Mouse (Mus musculus): Measurements from ENCODE around the gene Il1rl2. TPM values are rescaled to one million over a fixed set of nuclear protein-coding genes. Genes with fewer than 3 reads are reported as not detected.

Gene Il1rl2
- 0.07 and 0.08 TPM in 2 replicates for total RNA-seq (2012; rRNA removed)
- polyA plus RNA-seq (2012; ENCODE audit: insufficient read depth in 1 of 2, insufficient read length in 2 of 2, low read depth in 1 of 2, low replicate concordance in 2 of 2, missing spikeins in 1 of 2), result under 1 TPM in 1 of 2 experiments, not detected in 1; 0.04 TPM

GRCm38 (mm10) chr1:40324457-40324856 is at the start of gene Il1rl2:
Gene Il1rl2, plus strand, starts transcription at chr1:40324610.
- TF ChIP-seq GATA1 (IDR thresholded peaks at IDR 0.05; ENCODE audit: low read depth, low read length) (no peak), JUND (IDR thresholded peaks at IDR 0.05; ENCODE audit: low read depth, low read length) (no peak), CHD2 (IDR thresholded peaks at IDR 0.05; ENCODE audit: low read length) (no peak), SIN3A (IDR thresholded peaks at IDR 0.05; ENCODE audit: low read length) (no peak), TCF12 (IDR thresholded peaks at IDR 0.05; ENCODE audit: low read depth, low read length) (no peak), HCFC1 (IDR thresholded peaks at IDR 0.05; ENCODE audit: low read depth, low read length) (no peak), MEF2A (IDR thresholded peaks at IDR 0.05; ENCODE audit: extremely low read depth, insufficient replicate concordance, low read depth, low read length, poor library complexity, severe bottlenecking) (no peak), RAD21 (IDR thresholded peaks at IDR 0.05; ENCODE audit: low read depth, low read length) (no peak), BHLHE40 (IDR thresholded peaks at IDR 0.05; ENCODE audit: borderline replicate concordance, low read depth, low read length) (no peak), ZC3H11A (IDR thresholded peaks at IDR 0.05; ENCODE audit: low read depth, low read length) (no peak), RCOR1 (IDR thresholded peaks at IDR 0.05; ENCODE audit: low read depth, low read length) (no peak), ELF1 (IDR thresholded peaks at IDR 0.05; ENCODE audit: low read depth, low read length) (no peak), POLR2AphosphoS2 (IDR thresholded peaks at IDR 0.05; ENCODE audit: low read length) (no peak), ETS1 (IDR thresholded peaks at IDR 0.05; ENCODE audit: low read depth, low read length) (no peak), MXI1 (IDR thresholded peaks at IDR 0.05; ENCODE audit: low read depth, low read length) (no peak), GABPA (IDR thresholded peaks at IDR 0.05; ENCODE audit: low read depth, low read length) (no peak), USF2 (IDR thresholded peaks at IDR 0.05; ENCODE audit: borderline replicate concordance in 1 of 2, insufficient read depth in 1 of 2, low read depth in 1 of 2, low read length in 2 of 2) (no peak)
- H3K27ac ChIP-seq (ENCODE audit: control insufficient read depth, low read depth, low read length), result no peak within 1 kb of the TSS
- no peak within 1 kb of the TSS for H3K4me3 ChIP-seq (ENCODE audit: control insufficient read depth in 1 of 2, insufficient read depth in 1 of 2, low read depth in 2 of 2, low read length in 2 of 2)
- H3K36me3 ChIP-seq (ENCODE audit: control insufficient read depth in 1 of 2, insufficient read depth in 2 of 2, low read length in 2 of 2), result peaks cover 0 to 4% of the 10 kb centered on the region in 2 experiments; a peak in 2 of 4 replicates
- DNase-seq (ENCODE audit: low read depth, low spot score), result no peak
- no peaks in the 10 kb centered on the region for H3K79me2 ChIP-seq (ENCODE audit: control insufficient read depth, insufficient read depth, low read length, poor library complexity)
- no peaks in the 10 kb centered on the region for H3K27me3 ChIP-seq (ENCODE audit: control insufficient read depth in 1 of 2, insufficient read depth in 2 of 2, low read length in 2 of 2)
- no peaks in the 10 kb centered on the region for H3K9me3 ChIP-seq (replicated peaks; ENCODE audit: insufficient read depth, low read length)
- H3K9ac ChIP-seq (ENCODE audit: control insufficient read depth, low read depth, low read length, poor library complexity, severe bottlenecking), result no peak within 1 kb of the TSS
- peaks cover 2 to 8% of the 10 kb centered on the region in 2 experiments; a peak in 2 of 4 replicates for H3K4me1 ChIP-seq (ENCODE audit: control insufficient read depth in 1 of 2, insufficient read depth in 2 of 2, low read length in 2 of 2)

GRCm38 (mm10) chr1:40275285-40276013 is 49.0 kb upstream of the Il1rl2 start:
- Histone ChIP-seq H3K36me3 (ENCODE audit: control insufficient read depth in 1 of 2, insufficient read depth in 2 of 2, low read length in 2 of 2) (peaks cover 0 to 16% of the 10 kb centered on the region in 2 experiments; a peak in 2 of 4 replicates), H3K27me3 (ENCODE audit: control insufficient read depth in 1 of 2, insufficient read depth in 2 of 2, low read length in 2 of 2) (no peaks in the 10 kb centered on the region), H3K79me2 (ENCODE audit: control insufficient read depth, insufficient read depth, low read length, poor library complexity) (no peaks in the 10 kb centered on the region), H3K27ac (ENCODE audit: control insufficient read depth, low read depth, low read length) (no peak overlapping the region), H3K4me3 (ENCODE audit: control insufficient read depth in 1 of 2, insufficient read depth in 1 of 2, low read depth in 2 of 2, low read length in 2 of 2) (no peak overlapping the region), H3K9me3 (replicated peaks; ENCODE audit: insufficient read depth, low read length) (no peaks in the 10 kb centered on the region), H3K9ac (ENCODE audit: control insufficient read depth, low read depth, low read length, poor library complexity, severe bottlenecking) (no peak overlapping the region), H3K4me1 (ENCODE audit: control insufficient read depth in 1 of 2, insufficient read depth in 2 of 2, low read length in 2 of 2) (peaks cover 9 to 23% of the 10 kb centered on the region in 2 experiments)
- TF ChIP-seq TBP (IDR thresholded peaks at IDR 0.05; ENCODE audit: low read depth, low read length) (no peak), USF2 (IDR thresholded peaks at IDR 0.05; ENCODE audit: borderline replicate concordance in 1 of 2, insufficient read depth in 1 of 2, low read depth in 1 of 2, low read length in 2 of 2) (no peak), CHD1 (IDR thresholded peaks at IDR 0.05; ENCODE audit: low read depth, low read length) (no peak), RAD21 (IDR thresholded peaks at IDR 0.05; ENCODE audit: low read depth, low read length) (no peak), USF1 (IDR thresholded peaks at IDR 0.05; ENCODE audit: low read depth, low read length) (no peak), POLR2AphosphoS5 (IDR thresholded peaks at IDR 0.05; ENCODE audit: borderline replicate concordance, low read depth, low read length) (no peak)
- no peak for DNase-seq (ENCODE audit: low read depth, low spot score)

Measured in MEL (cell line).